17 mouse cellular contexts compared by ENCODE assay signal in genomic region chr19:47311162-47311561, GRCm38 (mm10).
DNase-seq lines count a peak whose midpoint lies in the region; ATAC-seq lines count a peak whose summit lies in the region.
"Had no signal": no experiment of that assay in that cellular context is flagged by ENCODE, and none has a peak within 500 bp of the region (broad histone marks: within the 10 kb centered on the region; RNA-seq: fewer than 3 reads in every experiment).

No protein-coding gene starts in this region.

- H3K27ac ChIP-seq in heart, embryonic 12.5 days (ENCODE audit: poor library complexity, severe bottlenecking): peak overlapping the region; percentile 29; the same call in 1 of the 2 replicates
- peak overlapping the region; percentile 64 for H3K27ac ChIP-seq in brown adipose tissue, adult 24 weeks (replicated peaks; ENCODE audit: low read depth, low read length)
- no peak overlapping the region; the same call in 1 of the 2 replicates for H3K27ac ChIP-seq in limb, embryonic 13.5 days
- peak overlapping the region; percentile 27; the same call in 1 of the 2 replicates for H3K27ac ChIP-seq in stomach, embryonic 14.5 days (ENCODE audit: low read length)
- H3K27ac ChIP-seq: heart, embryonic 10.5 days; kidney, postnatal 0 days; midbrain, embryonic 15.5 days had no signal

- H3K27me3 ChIP-seq in heart, embryonic 12.5 days (replicated peaks): no peaks in the 10 kb centered on the region
- H3K27me3 ChIP-seq in limb, embryonic 13.5 days: no peaks in the 10 kb centered on the region
- no peaks in the 10 kb centered on the region for H3K27me3 ChIP-seq in stomach, embryonic 14.5 days (ENCODE audit: control insufficient read depth, insufficient read depth, low read length)
- H3K27me3 ChIP-seq: midbrain, embryonic 15.5 days had no signal

- peaks cover 60% of the 10 kb centered on the region for H3K4me1 ChIP-seq in heart, embryonic 12.5 days (replicated peaks)
- peaks cover 36% of the 10 kb centered on the region for H3K4me1 ChIP-seq in brown adipose tissue, adult 24 weeks (ENCODE audit: control insufficient read depth, insufficient read depth, insufficient read length, low read length)
- peaks cover 61% of the 10 kb centered on the region for H3K4me1 ChIP-seq in limb, embryonic 13.5 days
- H3K4me1 ChIP-seq in stomach, embryonic 14.5 days (ENCODE audit: control insufficient read depth, insufficient read depth, low read length): peaks cover 44% of the 10 kb centered on the region

- no peak for DNase-seq in heart, adult 9 months (ENCODE audit: low spot score in 2 of 2)
- no peak for DNase-seq in layer of hippocampus, postnatal 36 days
- DNase-seq in kidney, adult 8-10 months: no peak
- DNase-seq: cerebellum, adult 11 months; cerebellum, postnatal 36 days; gastrocnemius, postnatal 10 days; layer of hippocampus, adult 9-11 months; thymus, adult 2 months had no signal

- H3K9ac ChIP-seq in heart, embryonic 12.5 days: no peak overlapping the region
- H3K9ac ChIP-seq in limb, embryonic 13.5 days: no peak overlapping the region
- H3K9ac ChIP-seq in stomach, embryonic 14.5 days (replicated peaks; ENCODE audit: low read depth, low read length): no peak overlapping the region
- H3K9ac ChIP-seq: midbrain, embryonic 15.5 days had no signal

- H3K36me3 ChIP-seq in heart, embryonic 12.5 days: peaks cover 44% of the 10 kb centered on the region
- H3K36me3 ChIP-seq in limb, embryonic 13.5 days: peaks cover 48% of the 10 kb centered on the region
- H3K36me3 ChIP-seq in stomach, embryonic 14.5 days (ENCODE audit: control insufficient read depth, insufficient read depth, low read length): peaks cover 17% of the 10 kb centered on the region
- H3K36me3 ChIP-seq: G1E; midbrain, embryonic 15.5 days had no signal

- 69% methylated on average over 4 of the region's 4 CpGs for WGBS in heart, embryonic 12.5 days
- 72% methylated on average over 4 of the region's 4 CpGs for WGBS in limb, embryonic 13.5 days
- 62% methylated on average over 4 of the region's 4 CpGs for WGBS in stomach, embryonic 14.5 days

- no peak for ATAC-seq in heart, embryonic 12.5 days (ENCODE audit: insufficient number of reproducible peaks, low FRiP score)
- ATAC-seq in limb, embryonic 13.5 days (ENCODE audit: low FRiP score, low read depth): no peak
- no peak for ATAC-seq in stomach, embryonic 14.5 days (ENCODE audit: insufficient number of reproducible peaks, insufficient read depth, low FRiP score, low read depth)
- ATAC-seq: forebrain, embryonic 16.5 days; midbrain, embryonic 15.5 days had no signal

- no peaks in the 10 kb centered on the region for H3K9me3 ChIP-seq in heart, embryonic 12.5 days (replicated peaks)
- no peaks in the 10 kb centered on the region for H3K9me3 ChIP-seq in limb, embryonic 13.5 days
- no peaks in the 10 kb centered on the region for H3K9me3 ChIP-seq in stomach, embryonic 14.5 days (ENCODE audit: control insufficient read depth, low read depth, low read length)
- H3K9me3 ChIP-seq: G1E; heart, embryonic 10.5 days; midbrain, embryonic 15.5 days had no signal

- H3K4me3 ChIP-seq in heart, embryonic 12.5 days: no peak overlapping the region
- no peak overlapping the region for H3K4me3 ChIP-seq in brown adipose tissue, adult 24 weeks (ENCODE audit: insufficient read depth, low read depth, low read length)
- H3K4me3 ChIP-seq in limb, embryonic 13.5 days: 0 out of 2 replicates have a peak overlapping the region, but pooled peaks have one; percentile 80
- H3K4me3 ChIP-seq in stomach, embryonic 14.5 days (ENCODE audit: low read depth, low read length): no peak overlapping the region
- H3K4me3 ChIP-seq: heart, embryonic 10.5 days; midbrain, embryonic 15.5 days had no signal

- no peak overlapping the region for H3K4me2 ChIP-seq in heart, embryonic 12.5 days
- peak overlapping the region; percentile 88 for H3K4me2 ChIP-seq in limb, embryonic 13.5 days (replicated peaks)
- H3K4me2 ChIP-seq in stomach, embryonic 14.5 days (replicated peaks; ENCODE audit: low read depth, low read length): peak overlapping the region; percentile 24
- H3K4me2 ChIP-seq: midbrain, embryonic 15.5 days had no signal
